Mouse (Mus musculus) heart, postnatal 25 days (tissue): ENCODE measurements around the gene Ric8a. TPM values are rescaled to one million over a fixed set of nuclear protein-coding genes. Genes with fewer than 3 reads are reported as not detected.
"Not testable (repeated sequence)": the region's sequence is repeated elsewhere in the genome, so short reads cannot be mapped to it uniquely, and the experiment has no call there.

Experiments used
- DNase-seq: peaks from one replicate; pipeline ENCODE4 v3.0.0; 2022; ENCODE audit warnings: low spot score
- intact Hi-C: fragments of 180-260 bp; cut with DNase I; formaldehyde crosslinking; loops from one replicate; pipeline ENCODE4 v1.15.1; 2025
- total RNA-seq, 2 experiments: library from RNA; stranded (reverse); gene quantifications; 2 replicates each; pipeline ENCODE4 v1.2.3; 2021

Gene Ric8a
- total RNA-seq, 2 experiments from 2014 or later: 20.1 to 21.8 TPM

- no peak for DNase-seq
- intact Hi-C loops: no loop called here
Measured at GRCm38 (mm10) chr7:140880419-140880818, 23.7 kb downstream of the Ric8a start.

GRCm38 (mm10) chr7:140880865-140881515 lies 24.2 kb downstream of the Ric8a start:
- DNase-seq: no peak
- intact Hi-C loops: no loop called here

- intact Hi-C loops: loop anchor here (1.0 kb wide), 1 partner anchor 25 kb away; the partner anchor contains the start of gene Bet1l
- DNase-seq: peak; percentile 85
Measured at GRCm38 (mm10) chr7:140881696-140882468, 25.1 kb downstream of the Ric8a start, which contains the start of the genes Psmd13 and Sirt3. TSS of gene Psmd13 (plus strand) at chr7:140881968. TSS of gene Sirt3 (minus strand) at chr7:140882309.

GRCm38 (mm10) chr7:140882469-140882803 lies 25.7 kb downstream of the Ric8a start:
- no peak for DNase-seq
- intact Hi-C loops: loop anchor here (1.0 kb wide), 1 partner anchor 25 kb away; the partner anchor contains the start of gene Bet1l

GRCm38 (mm10) chr7:140890636-140891035 lies 33.9 kb downstream of the Ric8a start:
- DNase-seq, intact Hi-C loops: not testable (repeated sequence)

GRCm38 (mm10) chr7:140894031-140894430 lies 37.3 kb downstream of the Ric8a start:
- intact Hi-C loops: no loop called here
- no peak for DNase-seq

- intact Hi-C loops: no loop called here
- no peak for DNase-seq
Measured at GRCm38 (mm10) chr7:140894611-140895010, 37.9 kb downstream of the Ric8a start.

GRCm38 (mm10) chr7:140897863-140898262 lies 41.1 kb downstream of the Ric8a start:
- intact Hi-C loops: no loop called here
- DNase-seq: no peak

GRCm38 (mm10) chr7:140899121-140899520 lies 42.4 kb downstream of the Ric8a start:
- DNase-seq: no peak

GRCm38 (mm10) chr7:140900220-140900619 lies 43.5 kb downstream of the Ric8a start, which contains the start of gene Cox8b:
TSS of gene Cox8b (minus strand) at chr7:140900446.
- DNase-seq: no peak
- intact Hi-C loops: no loop called here

More at GRCm38 (mm10) chr7:140899121-140899520, 42.4 kb downstream of the Ric8a start:
- intact Hi-C loops: no loop called here

- intact Hi-C loops: no loop called here
- no peak for DNase-seq
Measured at GRCm38 (mm10) chr7:140902036-140902875, 45.5 kb downstream of the Ric8a start.

GRCm38 (mm10) chr7:140903212-140903611 lies 46.5 kb downstream of the Ric8a start:
- peak; percentile 20 for DNase-seq
- intact Hi-C loops: loop anchor here (1.0 kb wide), 1 partner anchor 58 kb away; the partner anchor contains the start of gene Scgb1c1

GRCm38 (mm10) chr7:140905642-140906081 lies 48.9 kb downstream of the Ric8a start:
- intact Hi-C loops: loop anchor here (2.0 to 5.0 kb wide), 2 partner anchors 31 to 272 kb away; no protein-coding TSS in a partner anchor
- DNase-seq: no peak

GRCm38 (mm10) chr7:140907131-140907530 lies 50.4 kb downstream of the Ric8a start:
- DNase-seq: no peak
- intact Hi-C loops: loop anchor here (2.0 to 5.0 kb wide), 2 partner anchors 30 to 270 kb away; no protein-coding TSS in a partner anchor

GRCm38 (mm10) chr7:140907697-140908096 lies 50.9 kb downstream of the Ric8a start:
- intact Hi-C loops: loop anchor here (1.0 to 5.0 kb wide), 4 partner anchors 29 to 270 kb away; no protein-coding TSS in a partner anchor
- DNase-seq: no peak

GRCm38 (mm10) chr7:140908181-140908580 lies 51.4 kb downstream of the Ric8a start:
- intact Hi-C loops: loop anchor here (1.0 to 5.0 kb wide), 3 partner anchors 100 to 269 kb away; no protein-coding TSS in a partner anchor
- no peak for DNase-seq

- intact Hi-C loops: loop anchor here (1.0 to 5.0 kb wide), 3 partner anchors 100 to 269 kb away; no protein-coding TSS in a partner anchor
- peak; percentile 50 for DNase-seq
Measured at GRCm38 (mm10) chr7:140908634-140909107, 51.9 kb downstream of the Ric8a start.

GRCm38 (mm10) chr7:140912293-140912692 lies 55.5 kb downstream of the Ric8a start:
- no peak for DNase-seq
- intact Hi-C loops: no loop called here

- intact Hi-C loops: no loop called here
- DNase-seq: no peak
Measured at GRCm38 (mm10) chr7:140912846-140913482, 56.2 kb downstream of the Ric8a start.
